Mouse (Mus musculus) heart, embryonic 13.5 days (tissue): ENCODE measurements around the gene Prmt9. TPM values are rescaled to one million over a fixed set of nuclear protein-coding genes. Genes with fewer than 3 reads are reported as not detected.

Experiments
- ATAC-seq: fragments of 200-750 bp; cut with Nextera tagmentation; 2 replicates; pipeline ENCODE4 v1.8.0; 2017; ENCODE audit warnings: moderate TSS enrichment; ENCODE audit not compliant: insufficient number of reproducible peaks, low FRiP score, low TSS enrichment; ENCODE audit errors: extremely low read depth
- H3K27ac ChIP-seq: fragments of 300-500 bp; sonication (generic); replicated peaks from 2 replicates; pipeline ENCODE4 v1.5.1; 2015; ENCODE audit warnings: moderate library complexity, mild to moderate bottlenecking, inconsistent platforms
- H3K27me3 ChIP-seq: fragments of 300-500 bp; sonication (generic); replicated peaks from 2 replicates; pipeline ENCODE4 v1.6.1; 2015; ENCODE audit warnings: mild to moderate bottlenecking, inconsistent platforms
- H3K36me3 ChIP-seq: fragments of 300-500 bp; sonication (generic); 2 replicates; pipeline ENCODE4 v1.6.1; 2015; ENCODE audit warnings: mild to moderate bottlenecking, inconsistent platforms
- H3K4me1 ChIP-seq: fragments of 300-500 bp; sonication (generic); 2 replicates; pipeline ENCODE4 v1.6.1; 2015; ENCODE audit warnings: inconsistent platforms
- H3K4me2 ChIP-seq: fragments of 300-500 bp; sonication (generic); 2 replicates; pipeline ENCODE4 v1.6.1; 2015; ENCODE audit warnings: inconsistent platforms, mild to moderate bottlenecking, moderate library complexity
- H3K4me3 ChIP-seq: fragments of 300-500 bp; sonication (generic); 2 replicates; pipeline ENCODE4 v1.5.1; 2015; ENCODE audit warnings: moderate library complexity, mild to moderate bottlenecking, inconsistent platforms
- H3K9ac ChIP-seq: fragments of 300-500 bp; sonication (generic); 2 replicates; pipeline ENCODE4 v1.6.1; 2015; ENCODE audit warnings: inconsistent platforms, mild to moderate bottlenecking, moderate library complexity
- H3K9me3 ChIP-seq: fragments of 300-500 bp; sonication (generic); 2 replicates; pipeline ENCODE4 v1.6.1; 2016; ENCODE audit warnings: inconsistent platforms
- WGBS: fragments of 180-500 bp; shearing (Covaris S2); methylation state at CpG from one replicate; pipeline ENCODE4 v1.1.7; 2015; ENCODE audit warnings: mixed read lengths; 5-methylcytosine and 5-hydroxymethylcytosine counted together
- polyA plus RNA-seq: library from polyadenylated mRNA; unstranded; fragments of >200 nt; fragmentation: Nextera tagmentation; extraction: Ambion mirVana; gene quantifications from 2 replicates; pipeline ENCODE4 v1.2.1, GENCODE M21; 2015

The Prmt9 gene
- polyA plus RNA-seq, 1 experiment from 2014 or later = 10.0 TPM

GRCm38 (mm10) chr8:77535026-77535595, 14.1 kb upstream of the Prmt9 start:
- no peaks in the 10 kb centered on the region for H3K36me3 ChIP-seq
- H3K27ac ChIP-seq = no peak overlapping the region
- 76% methylated on average over 5 of the region's 5 CpGs for WGBS
- no peak overlapping the region for H3K4me2 ChIP-seq
- H3K9me3 ChIP-seq = no peaks in the 10 kb centered on the region
- peaks cover 9% of the 10 kb centered on the region for H3K4me1 ChIP-seq
- H3K4me3 ChIP-seq = no peak overlapping the region
- no peak for ATAC-seq
- no peaks in the 10 kb centered on the region for H3K27me3 ChIP-seq
- no peak overlapping the region for H3K9ac ChIP-seq

GRCm38 (mm10) chr8:77536821-77537220, 12.4 kb upstream of the Prmt9 start:
- 77% methylated on average over 12 of the region's 12 CpGs for WGBS
- ATAC-seq = no peak

GRCm38 (mm10) chr8:77538256-77538655, 10.9 kb upstream of the Prmt9 start:
- no peaks in the 10 kb centered on the region; the same call in 1 of the 2 replicates for H3K9me3 ChIP-seq
- H3K4me1 ChIP-seq = peaks cover 9% of the 10 kb centered on the region
- no peak overlapping the region for H3K4me3 ChIP-seq
- no peak overlapping the region for H3K4me2 ChIP-seq
- no peak overlapping the region for H3K27ac ChIP-seq
- WGBS = 80% methylated on average over 1 of the region's 1 CpGs
- no peak overlapping the region for H3K9ac ChIP-seq
- ATAC-seq = no peak
- no peaks in the 10 kb centered on the region for H3K27me3 ChIP-seq
- H3K36me3 ChIP-seq = no peaks in the 10 kb centered on the region

More at GRCm38 (mm10) chr8:77536821-77537220, 12.4 kb upstream of the Prmt9 start:
- peaks cover 9% of the 10 kb centered on the region for H3K4me1 ChIP-seq
- H3K27me3 ChIP-seq = no peaks in the 10 kb centered on the region
- H3K36me3 ChIP-seq = no peaks in the 10 kb centered on the region
- H3K27ac ChIP-seq = no peak overlapping the region
- no peak overlapping the region for H3K4me3 ChIP-seq
- H3K4me2 ChIP-seq = no peak overlapping the region
- no peak overlapping the region for H3K9ac ChIP-seq
- H3K9me3 ChIP-seq = no peaks in the 10 kb centered on the region

- H3K27ac ChIP-seq = no peak overlapping the region
- no peaks in the 10 kb centered on the region for H3K27me3 ChIP-seq
- H3K4me1 ChIP-seq = no peaks in the 10 kb centered on the region
- H3K4me2 ChIP-seq = no peak overlapping the region
- no peak overlapping the region for H3K9ac ChIP-seq
- H3K4me3 ChIP-seq = no peak overlapping the region
- H3K9me3 ChIP-seq = no peaks in the 10 kb centered on the region; the same call in 1 of the 2 replicates
- 64% methylated on average over 6 of the region's 6 CpGs for WGBS
- no peak for ATAC-seq
- no peaks in the 10 kb centered on the region for H3K36me3 ChIP-seq
Observed at GRCm38 (mm10) chr8:77543152-77543777, 5.9 kb upstream of the Prmt9 start.

GRCm38 (mm10) chr8:77544428-77544827, 4.8 kb upstream of the Prmt9 start:
- Histone ChIP-seq H3K9me3 (no peaks in the 10 kb centered on the region; the same call in 1 of the 2 replicates), H3K27ac (no peak overlapping the region), H3K27me3 (no peaks in the 10 kb centered on the region), H3K4me1 (no peaks in the 10 kb centered on the region), H3K4me3 (no peak overlapping the region), H3K9ac (no peak overlapping the region), H3K4me2 (no peak overlapping the region), H3K36me3 (no peaks in the 10 kb centered on the region)
- WGBS = 25% methylated on average over 3 of the region's 3 CpGs
- ATAC-seq = no peak

GRCm38 (mm10) chr8:77545616-77546015, 3.6 kb upstream of the Prmt9 start:
- Histone ChIP-seq H3K36me3 (no peaks in the 10 kb centered on the region), H3K9ac (no peak overlapping the region), H3K27me3 (no peaks in the 10 kb centered on the region), H3K4me3 (no peak overlapping the region), H3K4me2 (no peak overlapping the region), H3K27ac (no peak overlapping the region), H3K4me1 (peaks cover 6% of the 10 kb centered on the region), H3K9me3 (no peaks in the 10 kb centered on the region; the same call in 1 of the 2 replicates)
- no peak for ATAC-seq
- 82% methylated on average over 4 of the region's 4 CpGs for WGBS

- no peak for ATAC-seq
- peaks cover 38% of the 10 kb centered on the region for H3K36me3 ChIP-seq
- H3K9me3 ChIP-seq = no peaks in the 10 kb centered on the region
- 17% methylated on average over 7 of the region's 7 CpGs for WGBS
- peak overlapping the region; percentile 97 for H3K9ac ChIP-seq
- H3K27ac ChIP-seq = peak overlapping the region; percentile 93
- peak overlapping the region; percentile 94 for H3K4me2 ChIP-seq
- H3K4me1 ChIP-seq = peaks cover 16% of the 10 kb centered on the region
- H3K27me3 ChIP-seq = no peaks in the 10 kb centered on the region
- peak overlapping the region; percentile 93 for H3K4me3 ChIP-seq
Observed at GRCm38 (mm10) chr8:77549881-77550580, 834 bp downstream of the Prmt9 start.

GRCm38 (mm10) chr8:77552491-77552890, 3.3 kb downstream of the Prmt9 start:
- Histone ChIP-seq H3K36me3 (peaks cover 63% of the 10 kb centered on the region), H3K9me3 (no peaks in the 10 kb centered on the region)
- no peak for ATAC-seq

GRCm38 (mm10) chr8:77561441-77561840, 12.2 kb downstream of the Prmt9 start:
- Histone ChIP-seq H3K27me3 (no peaks in the 10 kb centered on the region), H3K4me1 (no peaks in the 10 kb centered on the region), H3K4me2 (no peak overlapping the region), H3K9me3 (no peaks in the 10 kb centered on the region), H3K9ac (no peak overlapping the region), H3K36me3 (peaks cover 93% of the 10 kb centered on the region), H3K27ac (no peak overlapping the region), H3K4me3 (no peak overlapping the region)
- no peak for ATAC-seq
- WGBS = 69% methylated on average over 3 of the region's 3 CpGs

More at GRCm38 (mm10) chr8:77552491-77552890, 3.3 kb downstream of the Prmt9 start:
- 90% methylated on average over 3 of the region's 3 CpGs for WGBS
- no peaks in the 10 kb centered on the region for H3K27me3 ChIP-seq
- no peak overlapping the region for H3K27ac ChIP-seq
- peaks cover 16% of the 10 kb centered on the region for H3K4me1 ChIP-seq
- no peak overlapping the region for H3K4me3 ChIP-seq
- no peak overlapping the region for H3K9ac ChIP-seq
- no peak overlapping the region for H3K4me2 ChIP-seq

- Histone ChIP-seq H3K27ac (no peak overlapping the region), H3K27me3 (no peaks in the 10 kb centered on the region), H3K4me2 (no peak overlapping the region), H3K9me3 (no peaks in the 10 kb centered on the region), H3K9ac (no peak overlapping the region), H3K4me3 (no peak overlapping the region), H3K36me3 (peaks cover 58% of the 10 kb centered on the region), H3K4me1 (peaks cover 7% of the 10 kb centered on the region; the same call in 1 of the 2 replicates)
- WGBS = 80% methylated on average over 5 of the region's 5 CpGs
- no peak for ATAC-seq
Observed at GRCm38 (mm10) chr8:77574229-77574628, 25.0 kb downstream of the Prmt9 start.

- Histone ChIP-seq H3K4me3 (no peak overlapping the region), H3K4me2 (no peak overlapping the region), H3K4me1 (peaks cover 7% of the 10 kb centered on the region; the same call in 1 of the 2 replicates), H3K27ac (no peak overlapping the region), H3K9ac (no peak overlapping the region), H3K36me3 (peaks cover 69% of the 10 kb centered on the region), H3K27me3 (no peaks in the 10 kb centered on the region), H3K9me3 (no peaks in the 10 kb centered on the region)
- 88% methylated on average over 7 of the region's 7 CpGs for WGBS
- no peak for ATAC-seq
Observed at GRCm38 (mm10) chr8:77577674-77578073, 28.5 kb downstream of the Prmt9 start.
